ENCODE assay signal across 9 mouse cellular contexts in genomic region chr2:163152340-163153033, GRCm38 (mm10). TPM values are rescaled to one million over a fixed set of nuclear protein-coding genes. Genes with fewer than 3 reads are reported as not detected.
DNase-seq lines count a peak whose midpoint lies in the region; ATAC-seq and TF ChIP-seq lines count a peak whose summit lies in the region.
"Had no signal": no experiment of that assay in that cellular context is flagged by ENCODE, and none has a peak within 500 bp of the region (broad histone marks: within the 10 kb centered on the region; RNA-seq: fewer than 3 reads in every experiment).

No protein-coding gene starts in this region.

- H3K27me3 ChIP-seq in thymus, adult 2 months (ENCODE audit: control insufficient read depth, insufficient read depth, low read length), result no peaks in the 10 kb centered on the region
- H3K27me3 ChIP-seq: limb, embryonic 15.5 days had no signal

- H3K4me1 ChIP-seq in thymus, adult 2 months (replicated peaks; ENCODE audit: control insufficient read depth, insufficient read depth, low read length), result peaks cover 5% of the 10 kb centered on the region; the same call in 1 of the 2 replicates
- H3K4me1 ChIP-seq: limb, embryonic 15.5 days had no signal

- intact Hi-C loops in left cerebral cortex, adult 2 months (cut with DNase I), result no loop called here

- no peak overlapping the region for H3K4me3 ChIP-seq in left cerebral cortex, adult 2 months
- no peak overlapping the region for H3K4me3 ChIP-seq in thymus, adult 2 months (ENCODE audit: control insufficient read depth, insufficient read depth, low read length)
- H3K4me3 ChIP-seq: limb, embryonic 15.5 days had no signal

- DNase-seq in R1 (ENCODE audit: low read depth, low spot score), result peak; percentile 75
- DNase-seq in cerebellum, adult 9-11 months, result peak; percentile 7
- peak; percentile 87 to 92 for DNase-seq in frontal cortex, adult 2 months (ENCODE audit: extremely low spot score in 1 of 2, low spot score in 1 of 2)
- DNase-seq in left cerebral cortex, adult 2 months (ENCODE audit: extremely low spot score in 1 of 2, low spot score in 2 of 2), result peak; percentile 80 to 82
- peak; percentile 85 for DNase-seq in retina, embryonic 14.5 days (ENCODE audit: low spot score)
- DNase-seq in thymus, adult 2 months, result no peak
- no peak for DNase-seq in ovary, postnatal 36 days (ENCODE audit: low spot score)

- peak overlapping the region; percentile 53 for H3K27ac ChIP-seq in left cerebral cortex, adult 2 months
- H3K27ac ChIP-seq in thymus, adult 2 months (ENCODE audit: control insufficient read depth, insufficient read depth, low read length), result no peak overlapping the region
- H3K27ac ChIP-seq: limb, embryonic 15.5 days had no signal

- H3K36me3 ChIP-seq in thymus, adult 2 months (ENCODE audit: control insufficient read depth, insufficient read depth, low read length), result no peaks in the 10 kb centered on the region
- H3K36me3 ChIP-seq: limb, embryonic 15.5 days had no signal

- ATAC-seq in inflammation-experienced regulatory T-cells, adult 6 months, result no peak

- no peak for TF ChIP-seq CTCF in left cerebral cortex, adult 2 months (IDR thresholded peaks at IDR 0.05)
- TF ChIP-seq CTCF in thymus, adult 2 months (IDR thresholded peaks at IDR 0.05; ENCODE audit: borderline replicate concordance, control insufficient read depth, extremely low read depth, insufficient read depth, low read length, poor library complexity), result no peak

- WGBS in thymus, adult 2 months, result 90% methylated on average over 22 of the region's 22 CpGs

- TF ChIP-seq POLR2A in thymus, adult 2 months (IDR thresholded peaks at IDR 0.05; ENCODE audit: control insufficient read depth, extremely low read depth, insufficient read depth, low read length, poor library complexity), result no peak

RNA-seq across cellular contexts. Expression of gene Tox2, which starts 50.4 kb away (rescaled TPM):
- 29.3 and 31.9 TPM in 2 replicates for polyA plus RNA-seq in frontal cortex, adult 2 months (2012; rRNA removed)
- 10 to 100 TPM; 27.8 to 28.4 TPM for total RNA-seq in left cerebral cortex, adult 2 months (2021)
- polyA plus RNA-seq in inflammation-experienced regulatory T-cells, adult 6 months (2017; shearing (Covaris generic)), result 10 to 100 TPM; 11.0 to 19.2 (median 13.1) TPM
- 18.4 and 23.7 TPM in 2 replicates for polyA plus RNA-seq in thymus, adult 2 months (2012; rRNA removed)

Comparison
In these comparisons a context has a peak if more than half of its experiments do, and no peak if none do; other contexts are left out.
1. DNase-seq: peak in R1 (single experiment), cerebellum, adult 9-11 months (single experiment), frontal cortex, adult 2 months (2 of 2), left cerebral cortex, adult 2 months (2 of 2) and retina, embryonic 14.5 days (single experiment); none in thymus, adult 2 months (single experiment) and ovary, postnatal 36 days (single experiment).